30 mouse cellular contexts compared by ENCODE assay signal in the genomic region with DNA sequence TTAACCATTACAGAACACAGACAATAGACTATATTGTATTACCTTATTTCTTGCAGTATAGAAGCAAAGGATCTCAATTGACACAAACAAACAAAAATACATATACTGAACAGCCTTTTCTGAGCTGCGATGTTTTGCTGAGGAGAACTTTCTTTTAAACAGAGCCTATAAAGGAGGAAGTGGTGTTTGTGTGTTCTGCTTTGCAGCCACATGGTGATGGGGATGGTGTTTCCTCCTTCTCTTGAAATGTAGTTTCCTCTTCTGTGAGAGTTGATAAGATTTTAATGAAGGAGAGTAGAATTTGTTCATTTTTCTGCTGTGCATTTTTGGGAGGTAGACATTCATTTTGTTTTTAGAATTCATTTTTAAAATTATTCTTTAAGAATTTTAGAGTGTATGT. TPM values are rescaled to one million over a fixed set of nuclear protein-coding genes. Genes with fewer than 3 reads are reported as not detected.
A peak's percentile ranks its signal among the peaks of the same experiment; 100 is the strongest.
DNase-seq lines count a peak whose midpoint lies in the region; ATAC-seq and TF ChIP-seq lines count a peak whose summit lies in the region.
"Had no signal": no experiment of that assay in that cellular context is flagged by ENCODE, and none has a peak within 500 bp of the region (broad histone marks: within the 10 kb centered on the region; RNA-seq: fewer than 3 reads in every experiment).

No protein-coding gene starts in this region.

- peak; percentile 58 for DNase-seq in 416B (ENCODE audit: low read depth)
- peak; percentile 88 for DNase-seq in MEL (ENCODE audit: low read depth, low spot score)
- DNase-seq in layer of hippocampus, postnatal 36 days = no peak
- no peak for DNase-seq in B cell, adult 2 months
- no peak for DNase-seq in cerebellum, adult 2 months
- DNase-seq: cerebellum, adult 11 months; cerebellum, adult 9-11 months; gastrocnemius, postnatal 10 days; kidney, adult 9 months; kidney, postnatal 10 days; layer of hippocampus, adult 9-11 months; liver, postnatal 0 days; lung, postnatal 36 days; midbrain, embryonic 14.5 days; thymus, postnatal 4 days had no signal

- H3K79me2 ChIP-seq in MEL (ENCODE audit: control insufficient read depth, insufficient read depth, low read length, poor library complexity) = no peaks in the 10 kb centered on the region

- no peaks in the 10 kb centered on the region for H3K9me3 ChIP-seq in MEL (replicated peaks; ENCODE audit: insufficient read depth, low read length)
- H3K9me3 ChIP-seq: G1E; heart, embryonic 10.5 days; heart, embryonic 15.5 days; hindbrain, embryonic 13.5 days; limb, embryonic 12.5 days; liver, embryonic 12.5 days; neural tube, embryonic 15.5 days had no signal

- TF ChIP-seq RAD21 in MEL (IDR thresholded peaks at IDR 0.05; ENCODE audit: low read depth, low read length) = no peak

- peak; percentile 71 to 84 for TF ChIP-seq EP300 in MEL (IDR thresholded peaks at IDR 0.05; ENCODE audit: low read depth in 1 of 2, low read length in 2 of 2)

- peaks cover 5 to 8% of the 10 kb centered on the region in 2 experiments for H3K4me1 ChIP-seq in MEL (ENCODE audit: control insufficient read depth in 1 of 2, insufficient read depth in 2 of 2, low read length in 2 of 2)
- no peaks in the 10 kb centered on the region for H3K4me1 ChIP-seq in cerebellum, adult 2 months (ENCODE audit: control insufficient read depth, insufficient read depth, low read length)
- H3K4me1 ChIP-seq: heart, embryonic 10.5 days; heart, embryonic 15.5 days; hindbrain, embryonic 13.5 days; limb, embryonic 12.5 days; liver, embryonic 12.5 days; neural tube, embryonic 15.5 days had no signal

- ATAC-seq in granulocyte monocyte progenitor cell, adult 5-6 weeks (replicated peaks; ENCODE audit: poor library complexity, severe bottlenecking) = peak; percentile 99
- ATAC-seq in monocyte, adult 5-6 weeks (replicated peaks; ENCODE audit: insufficient number of reproducible peaks, low FRiP score, low TSS enrichment, poor library complexity, severe bottlenecking) = peak; percentile 98
- ATAC-seq: forebrain, embryonic 16.5 days; intestine, embryonic 16.5 days; liver, embryonic 12.5 days; liver, postnatal 0 days had no signal

- no peak for TF ChIP-seq CTCF in MEL (IDR thresholded peaks at IDR 0.05 in 2 of 3, conservative IDR thresholded peaks at IDR 0.05 in 1 of 3; ENCODE audit: control insufficient read depth in 1 of 3, insufficient read depth in 1 of 3, low read depth in 2 of 3, low read length in 3 of 3, poor library complexity in 1 of 3, severe bottlenecking in 1 of 3)
- TF ChIP-seq CTCF in cerebellum, adult 2 months (IDR thresholded peaks at IDR 0.05; ENCODE audit: borderline replicate concordance, insufficient read depth, low read depth, low read length) = no peak

- peak overlapping the region in 1 of 2 experiments; percentile 44; a peak in 2 of 4 replicates for H3K4me3 ChIP-seq in MEL (ENCODE audit: control insufficient read depth in 1 of 2, insufficient read depth in 1 of 2, low read depth in 2 of 2, low read length in 2 of 2)
- H3K4me3 ChIP-seq in cerebellum, adult 2 months (replicated peaks; ENCODE audit: insufficient read depth, low read depth, low read length) = no peak overlapping the region
- H3K4me3 ChIP-seq: erythroblast, embryonic 14.5 days; heart, embryonic 10.5 days; heart, embryonic 15.5 days; hindbrain, embryonic 13.5 days; left cerebral cortex, adult 2 months; limb, embryonic 12.5 days; liver, embryonic 12.5 days; neural tube, embryonic 15.5 days had no signal

- peaks cover 0 to 9% of the 10 kb centered on the region in 2 experiments; a peak in 2 of 4 replicates for H3K36me3 ChIP-seq in MEL (ENCODE audit: control insufficient read depth in 1 of 2, insufficient read depth in 2 of 2, low read length in 2 of 2)
- H3K36me3 ChIP-seq: G1E; heart, embryonic 10.5 days; heart, embryonic 15.5 days; hindbrain, embryonic 13.5 days; limb, embryonic 12.5 days; liver, embryonic 12.5 days; neural tube, embryonic 15.5 days had no signal

- 79% methylated on average over 1 of the region's 1 CpGs for WGBS in cerebellum, adult 2 months

- no peak for TF ChIP-seq POLR2A in MEL (IDR thresholded peaks at IDR 0.05; ENCODE audit: control insufficient read depth in 1 of 2, insufficient read depth in 1 of 2, low read depth in 1 of 2, low read length in 2 of 2, poor library complexity in 1 of 2)
- TF ChIP-seq POLR2A in cerebellum, adult 2 months (IDR thresholded peaks at IDR 0.05; ENCODE audit: borderline replicate concordance, insufficient read depth, low read length) = no peak

- H3K27me3 ChIP-seq in MEL (ENCODE audit: control insufficient read depth in 1 of 2, insufficient read depth in 2 of 2, low read length in 2 of 2) = no peaks in the 10 kb centered on the region
- H3K27me3 ChIP-seq in cerebellum, adult 2 months (ENCODE audit: control insufficient read depth, insufficient read depth, low read length) = no peaks in the 10 kb centered on the region
- H3K27me3 ChIP-seq: heart, embryonic 15.5 days; hindbrain, embryonic 13.5 days; limb, embryonic 12.5 days; liver, embryonic 12.5 days; neural tube, embryonic 15.5 days had no signal

- peak overlapping the region; percentile 34 for H3K9ac ChIP-seq in MEL (ENCODE audit: control insufficient read depth, low read depth, low read length, poor library complexity, severe bottlenecking)
- H3K9ac ChIP-seq: heart, embryonic 15.5 days; hindbrain, embryonic 13.5 days; limb, embryonic 12.5 days; liver, embryonic 12.5 days; liver, postnatal 0 days; neural tube, embryonic 15.5 days had no signal

- H3K27ac ChIP-seq in MEL (ENCODE audit: control insufficient read depth, low read depth, low read length) = peak overlapping the region; percentile 75
- no peak overlapping the region for H3K27ac ChIP-seq in cerebellum, adult 2 months (ENCODE audit: insufficient read depth, low read length)
- H3K27ac ChIP-seq: heart, embryonic 10.5 days; heart, embryonic 15.5 days; hindbrain, embryonic 13.5 days; left cerebral cortex, adult 2 months; limb, embryonic 12.5 days; liver, embryonic 12.5 days; neural tube, embryonic 15.5 days had no signal

TF ChIP-seq in MEL, 35 proteins besides CTCF, POLR2A, EP300 and RAD21 (continues in another document):
- TF ChIP-seq CHD2 (IDR thresholded peaks at IDR 0.05; ENCODE audit: low read length) (no peak), POLR2AphosphoS5 (IDR thresholded peaks at IDR 0.05; ENCODE audit: borderline replicate concordance, low read depth, low read length) (no peak), ZC3H11A (IDR thresholded peaks at IDR 0.05; ENCODE audit: low read depth, low read length) (peak; percentile 6; the same call in 1 of the 2 replicates), TCF12 (IDR thresholded peaks at IDR 0.05; ENCODE audit: low read depth, low read length) (no peak), ZMIZ1 (IDR thresholded peaks at IDR 0.05; ENCODE audit: low read depth, low read length) (no peak), GATA1 (IDR thresholded peaks at IDR 0.05; ENCODE audit: low read depth, low read length) (peak; percentile 77), TAL1 (IDR thresholded peaks at IDR 0.05; ENCODE audit: low read length) (no peak), ELF1 (IDR thresholded peaks at IDR 0.05; ENCODE audit: low read depth, low read length) (peak; percentile 70; the same call in 1 of the 2 replicates), ZNF384 (IDR thresholded peaks at IDR 0.05; ENCODE audit: low read depth, low read length) (0 out of 2 replicates have a peak, but pooled peaks have one; percentile 22), MEF2A (IDR thresholded peaks at IDR 0.05; ENCODE audit: extremely low read depth, insufficient replicate concordance, low read depth, low read length, poor library complexity, severe bottlenecking) (no peak), MXI1 (IDR thresholded peaks at IDR 0.05; ENCODE audit: low read depth, low read length) (peak; percentile 92), TBP (IDR thresholded peaks at IDR 0.05; ENCODE audit: low read depth, low read length) (peak; percentile 57; the same call in 1 of the 2 replicates), HCFC1 (IDR thresholded peaks at IDR 0.05; ENCODE audit: low read depth, low read length) (0 out of 2 replicates have a peak, but pooled peaks have one; percentile 47), MAFK (IDR thresholded peaks at IDR 0.05; ENCODE audit: borderline replicate concordance, low read depth, low read length) (no peak), BHLHE40 (IDR thresholded peaks at IDR 0.05; ENCODE audit: borderline replicate concordance, low read depth, low read length) (no peak), KAT2A (conservative IDR thresholded peaks at IDR 0.05; ENCODE audit: low read depth, low read length) (no peak), ETS1 (IDR thresholded peaks at IDR 0.05; ENCODE audit: low read depth, low read length) (peak; percentile 62; the same call in 1 of the 2 replicates), MYB (IDR thresholded peaks at IDR 0.05; ENCODE audit: low read depth, low read length) (no peak), JUND (IDR thresholded peaks at IDR 0.05; ENCODE audit: low read depth, low read length) (no peak), SIN3A (IDR thresholded peaks at IDR 0.05; ENCODE audit: low read length) (peak; percentile 80), E2F4 (IDR thresholded peaks at IDR 0.05; ENCODE audit: borderline replicate concordance, low read depth, low read length) (no peak), SMC3 (IDR thresholded peaks at IDR 0.05; ENCODE audit: low read depth, low read length) (no peak), CHD1 (IDR thresholded peaks at IDR 0.05; ENCODE audit: low read depth, low read length) (0 out of 2 replicates have a peak, but pooled peaks have one; percentile 44)

RNA-seq across cellular contexts. Expression of a gene that starts 13.1 kb away (rescaled TPM):
- 0.04 TPM in 1 of 2 replicates, not detected in the other for total RNA-seq in MEL (2012; rRNA removed)
- not detected for polyA plus RNA-seq in MEL (2012; ENCODE audit: insufficient read depth in 1 of 2, insufficient read length in 2 of 2, low read depth in 1 of 2, low replicate concordance in 2 of 2, missing spikeins in 1 of 2)
- not detected in 2 replicates for total RNA-seq in granulocyte monocyte progenitor cell, adult 5-6 weeks (2014; fragmentation: Nextera tagmentation)
- 0.10 and 0.69 TPM in 2 replicates for total RNA-seq in granulocyte monocyte progenitor cell, adult 5-6 weeks (2017)
- 433 to 771 TPM (median 747 TPM) in 3 replicates for total RNA-seq in monocyte, adult 5-6 weeks (2017)
- total RNA-seq in layer of hippocampus, postnatal 36 days (2021) = under 1 TPM in 1 of 2 experiments, not detected in 1; 0.18 TPM
- 0.10 TPM in 1 of 2 replicates, not detected in the other for polyA plus RNA-seq in cerebellum, adult 2 months (2012; rRNA removed)
- total RNA-seq: left cerebral cortex, postnatal 25 days had no signal
- polyA plus RNA-seq: erythroblast, embryonic 14.5 days; testis, adult 2 months had no signal

RNA-seq across cellular contexts. Expression of a gene that starts 24.2 kb away (rescaled TPM):
- 5.3 and 5.7 TPM in 2 replicates for total RNA-seq in MEL (2012; rRNA removed)
- 1 to 10 TPM in 1 of 2 experiments, not detected in 1; 6.5 TPM for polyA plus RNA-seq in MEL (2012; ENCODE audit: insufficient read depth in 1 of 2, insufficient read length in 2 of 2, low read depth in 1 of 2, low replicate concordance in 2 of 2, missing spikeins in 1 of 2)
- 24.6 and 32.1 TPM in 2 replicates for total RNA-seq in granulocyte monocyte progenitor cell, adult 5-6 weeks (2014; fragmentation: Nextera tagmentation)
- total RNA-seq in granulocyte monocyte progenitor cell, adult 5-6 weeks (2017) = 20.7 and 35.2 TPM in 2 replicates
- total RNA-seq in monocyte, adult 5-6 weeks (2017) = 322 to 362 TPM (median 361 TPM) in 3 replicates
- 1 to 10 TPM; 6.6 to 7.9 TPM for total RNA-seq in layer of hippocampus, postnatal 36 days (2021)
- 7.1 and 7.4 TPM in 2 replicates for polyA plus RNA-seq in cerebellum, adult 2 months (2012; rRNA removed)

Comparison
In these comparisons a context has a peak if more than half of its experiments do, and no peak if none do; other contexts are left out.
1. DNase-seq: peak in 416B (single experiment) and MEL (single experiment); none in layer of hippocampus, postnatal 36 days (0 of 2), B cell, adult 2 months (0 of 2) and cerebellum, adult 2 months (0 of 2).
2. RNA of a gene that starts 13.1 kb away (total RNA-seq): 433 to 771 TPM in monocyte, adult 5-6 weeks; 0.18 TPM in layer of hippocampus, postnatal 36 days, 0.10 to 0.69 TPM in granulocyte monocyte progenitor cell, adult 5-6 weeks and 0.04 TPM in MEL; every median in the first group is over 100 times any median in the second.